Mouse (Mus musculus): ENCODE data around the gene Cps1.

Cps1 gene

DNA sequence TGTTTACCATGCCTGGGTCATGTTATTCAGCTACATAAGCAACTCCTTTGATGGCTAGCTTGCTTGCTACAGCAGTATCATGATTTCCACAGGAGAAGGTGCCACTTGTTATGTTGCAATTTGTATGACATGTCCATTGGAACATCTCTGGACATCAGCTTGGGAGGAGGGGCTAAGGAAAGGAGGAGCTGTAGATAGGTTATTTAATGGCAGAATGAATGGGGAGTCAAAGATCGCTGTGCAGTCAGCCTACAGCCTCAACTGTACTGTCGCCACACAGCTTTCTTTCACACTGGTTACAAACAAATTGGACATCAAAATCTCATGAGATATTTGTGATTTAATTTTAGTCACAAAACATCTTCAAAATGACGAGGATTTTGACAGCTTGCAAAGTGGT lies at the start of gene Cps1:
Cps1 (plus strand) TSS at position 230 of the 400 bp plus-strand sequence.
- no peak for DNase-seq (ENCODE audit: low spot score in 2 of 2)

DNA sequence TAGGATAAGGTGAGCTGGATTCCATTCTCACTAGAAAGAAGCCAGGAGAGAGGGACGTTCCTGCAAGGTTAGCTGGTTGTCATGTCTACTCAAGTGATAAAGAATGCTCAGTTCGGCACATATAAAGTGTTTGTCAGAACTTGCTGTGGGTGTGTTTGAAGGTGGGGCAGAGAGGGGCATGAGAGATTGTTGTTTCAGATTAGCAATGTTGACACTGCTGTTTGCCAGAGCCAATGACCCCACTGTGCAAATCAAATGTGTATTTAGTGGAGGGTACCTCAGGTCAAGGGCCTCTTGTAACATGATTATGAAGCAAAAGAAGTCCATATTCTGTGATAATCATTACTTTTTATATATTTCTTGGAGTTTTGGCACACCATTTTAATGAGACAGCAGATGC lies 45.1 kb upstream of the Cps1 start:
- DNase-seq (ENCODE audit: low spot score in 2 of 2) = peak; percentile 21 to 42

GRCm38 (mm10) chr1:67078666-67079065 lies 44.2 kb upstream of the Cps1 start:
- no peak for DNase-seq (ENCODE audit: low spot score in 2 of 2)

DNA sequence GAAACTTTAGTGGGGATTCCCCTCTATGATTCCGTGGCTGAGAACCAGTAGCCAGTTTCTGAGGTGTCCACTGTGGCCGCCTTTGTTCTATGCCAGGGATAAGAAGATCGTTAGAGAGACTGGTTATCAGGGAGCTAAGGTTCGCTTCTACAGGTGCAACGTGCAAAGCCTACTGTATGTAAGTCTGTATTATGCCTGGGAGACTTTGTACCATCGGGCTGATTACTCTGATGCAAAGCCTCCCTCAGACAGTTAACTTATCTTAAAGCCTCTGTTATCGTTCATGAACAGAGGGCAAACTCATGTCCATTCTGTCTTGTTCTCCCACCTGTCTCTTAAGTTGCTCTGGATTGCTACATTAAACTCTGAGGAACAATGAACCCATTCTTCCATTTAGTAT lies 43.7 kb upstream of the Cps1 start:
- no peak for DNase-seq (ENCODE audit: low spot score in 2 of 2)

DNA sequence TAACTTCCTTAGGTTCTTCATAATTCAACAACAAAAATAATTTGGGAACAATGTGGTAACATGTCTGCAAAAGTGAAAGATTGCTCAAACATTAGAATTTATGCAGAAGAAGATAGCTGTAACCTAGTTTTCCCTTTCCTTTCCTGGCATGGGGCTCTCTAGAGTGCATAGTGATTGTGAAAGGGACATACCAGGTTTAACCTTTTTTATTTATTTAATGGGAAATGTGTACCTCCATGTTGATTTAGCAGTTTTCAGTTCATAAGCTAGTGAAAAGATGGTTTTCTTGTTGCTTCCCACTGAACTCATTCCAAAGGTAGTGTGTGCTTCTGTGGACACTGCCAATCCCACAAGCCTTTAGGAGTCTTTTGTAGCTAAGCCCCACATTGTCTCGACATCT lies 30.4 kb upstream of the Cps1 start:
- DNase-seq (ENCODE audit: low spot score in 2 of 2) = no peak

DNA sequence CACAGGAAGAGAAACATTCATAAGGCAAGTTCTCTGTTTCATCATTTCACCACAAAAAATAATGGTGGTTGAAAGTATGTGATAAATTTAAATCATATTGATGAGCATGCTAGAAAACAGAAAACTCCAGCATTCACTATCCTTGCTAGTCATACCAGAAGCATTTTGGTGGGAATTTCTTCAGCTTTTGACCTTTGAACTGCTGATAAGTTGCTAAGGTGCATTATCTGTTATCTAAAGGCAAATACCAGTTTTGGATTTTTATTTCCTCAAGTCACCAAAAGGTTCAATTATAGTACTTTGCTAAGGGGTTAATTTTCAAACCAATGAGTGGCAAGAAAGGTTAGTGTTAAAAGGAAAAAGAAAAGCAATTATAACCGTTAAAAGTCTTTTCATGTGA lies 23.6 kb upstream of the Cps1 start:
- DNase-seq (ENCODE audit: low spot score in 2 of 2) = no peak

DNA sequence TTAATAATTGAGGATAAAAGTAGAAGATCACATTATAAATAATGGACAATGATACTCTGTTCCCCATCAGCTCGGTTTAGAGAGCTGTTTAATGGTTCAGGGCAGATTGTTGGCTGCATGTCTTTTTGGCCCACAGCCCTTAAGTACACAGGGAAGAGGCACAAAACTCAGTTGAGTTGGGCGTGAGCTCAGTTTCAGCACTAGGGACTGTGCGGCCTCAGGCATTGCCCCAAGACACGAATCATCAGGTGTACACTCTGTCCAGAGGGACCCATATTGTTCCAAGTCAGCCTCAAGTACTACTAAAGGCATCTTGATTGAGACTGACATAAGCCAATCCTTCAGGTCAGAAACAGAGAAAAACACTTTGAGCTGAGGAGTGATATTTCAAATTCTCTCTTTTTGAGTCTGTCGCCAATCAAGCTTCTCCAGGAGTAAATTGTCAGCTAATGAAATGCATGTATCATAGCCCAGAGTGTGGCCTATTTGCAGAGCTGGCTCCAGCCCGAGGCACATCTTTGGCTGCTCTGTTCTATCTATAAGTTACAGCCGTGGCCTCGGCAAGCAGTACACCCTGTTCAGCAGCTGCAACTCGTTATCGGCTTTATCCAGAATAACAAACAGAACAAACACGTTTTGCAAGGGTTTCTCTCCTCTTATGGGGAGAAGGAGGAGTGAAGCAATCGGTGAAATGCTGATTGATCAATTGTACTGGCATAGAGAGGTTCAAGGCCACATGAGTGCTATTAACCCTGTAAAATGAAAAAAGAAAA lies 19.2 kb upstream of the Cps1 start:
- peak in 1 of 2 experiments; percentile 12 for DNase-seq (ENCODE audit: low spot score in 2 of 2)

DNA sequence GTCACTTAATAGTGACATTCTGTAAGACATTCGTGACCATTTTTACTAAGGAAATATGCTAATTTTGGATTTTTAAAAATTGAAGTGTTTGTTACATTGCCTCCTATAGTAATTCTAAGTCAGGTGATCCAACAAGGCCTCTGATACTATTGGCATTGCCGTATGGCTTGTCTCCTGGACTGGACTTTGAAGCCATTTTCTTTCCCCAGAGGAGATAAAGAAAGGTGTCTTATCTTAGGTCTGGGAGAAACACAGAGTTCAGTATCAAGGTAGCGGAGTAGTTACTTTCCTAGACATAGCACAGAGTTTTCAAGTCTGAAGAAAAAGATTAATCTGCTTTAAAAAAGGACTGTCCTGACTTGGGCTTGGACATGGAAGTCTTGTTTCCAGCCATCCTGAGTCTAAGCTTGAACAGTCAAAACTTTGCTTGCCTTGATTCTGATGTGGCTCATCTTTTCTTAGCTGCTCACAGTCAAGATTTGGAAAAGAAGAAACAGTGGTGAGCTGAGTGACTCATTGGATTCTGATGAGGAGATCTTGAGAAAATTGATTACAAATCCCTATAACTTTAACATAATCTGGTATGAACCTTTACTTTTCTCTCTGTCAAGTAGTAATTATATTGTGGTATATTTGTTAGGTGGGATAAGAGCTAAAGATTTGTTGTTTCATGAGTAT lies 11.1 kb upstream of the Cps1 start:
- DNase-seq (ENCODE audit: low spot score in 2 of 2) = no peak

- DNase-seq (ENCODE audit: low spot score in 2 of 2) = no peak
These were observed 9.3 kb upstream of the Cps1 start for GRCm38 (mm10) chr1:67113343-67114030.

DNA sequence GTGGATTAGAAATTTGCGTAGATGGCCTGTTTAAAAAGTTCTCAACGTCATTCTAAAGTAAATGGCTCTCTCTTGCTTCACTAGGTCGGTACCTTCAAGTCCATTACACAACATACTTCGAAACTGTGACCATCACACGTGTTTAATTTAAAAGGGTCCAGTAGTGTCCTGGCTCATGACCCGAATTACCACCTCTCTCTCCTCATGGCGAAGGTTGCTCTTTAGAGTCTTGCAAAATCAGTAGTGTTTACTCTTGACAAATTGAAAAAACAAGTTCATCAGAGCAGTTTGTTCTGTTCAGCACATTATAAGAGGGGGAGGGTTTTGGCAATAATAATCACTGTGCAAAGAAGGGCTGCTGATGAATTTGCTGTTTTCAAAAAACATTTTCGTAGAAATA lies 6.3 kb upstream of the Cps1 start:
- DNase-seq (ENCODE audit: low spot score in 2 of 2) = no peak

GRCm38 (mm10) chr1:67117778-67118177 lies 5.0 kb upstream of the Cps1 start:
- no peak for DNase-seq (ENCODE audit: low spot score in 2 of 2)

- no peak for DNase-seq (ENCODE audit: low spot score in 2 of 2)
These were observed 2.6 kb downstream of the Cps1 start for GRCm38 (mm10) chr1:67125433-67125832.

GRCm38 (mm10) chr1:67143939-67144338 lies 21.1 kb downstream of the Cps1 start:
- no peak for DNase-seq (ENCODE audit: low spot score in 2 of 2)

DNA sequence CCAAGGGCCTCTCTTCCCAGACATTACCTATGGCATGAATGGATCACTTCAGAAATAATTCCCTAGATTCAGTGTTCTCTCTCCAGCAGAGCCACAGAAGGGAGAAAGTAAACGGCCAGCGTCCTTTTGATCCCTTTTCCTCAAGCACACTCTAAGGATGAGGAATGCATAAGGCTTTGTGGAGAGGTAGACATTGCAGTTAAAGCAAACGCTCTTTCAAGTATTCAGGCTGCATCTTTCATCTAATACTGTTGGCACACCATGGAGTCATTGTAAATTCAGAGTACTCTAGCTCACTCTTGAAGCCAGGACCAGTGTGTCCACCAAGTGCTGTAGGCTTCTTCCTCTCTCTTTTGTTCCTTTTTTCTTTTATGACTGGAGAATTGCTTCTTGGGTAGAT lies 28.4 kb downstream of the Cps1 start:
- no peak for DNase-seq (ENCODE audit: low spot score in 2 of 2)

DNA sequence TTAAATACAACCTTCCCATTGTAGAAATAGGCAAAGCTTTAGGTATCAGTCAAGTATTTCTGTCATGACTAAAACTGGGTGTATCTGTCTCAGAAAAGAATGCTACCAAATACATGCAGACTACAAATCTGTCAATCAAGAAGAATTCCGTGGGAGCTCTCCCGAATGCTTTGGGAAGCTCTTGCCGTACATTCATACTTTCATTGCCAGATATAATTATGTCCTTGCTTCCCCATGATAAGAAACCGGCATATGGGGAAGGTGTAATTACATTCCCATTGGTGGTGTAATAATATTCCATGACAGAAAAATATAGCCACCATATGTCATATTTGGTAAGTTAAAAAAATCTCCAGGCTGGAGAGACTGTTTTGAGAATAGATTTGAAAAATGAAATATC lies 44.5 kb downstream of the Cps1 start:
- no peak for DNase-seq (ENCODE audit: low spot score in 2 of 2)

GRCm38 (mm10) chr1:67181165-67181564 lies 58.3 kb downstream of the Cps1 start:
- peak; percentile 9 to 24 for DNase-seq (ENCODE audit: low spot score in 2 of 2)

GRCm38 (mm10) chr1:67182201-67182600 lies 59.4 kb downstream of the Cps1 start:
- DNase-seq (ENCODE audit: low spot score in 2 of 2) = no peak

GRCm38 (mm10) chr1:67183532-67183931 lies 60.7 kb downstream of the Cps1 start:
- no peak for DNase-seq (ENCODE audit: low spot score in 2 of 2)

- DNase-seq (ENCODE audit: low spot score in 2 of 2) = no peak
These were observed 61.3 kb downstream of the Cps1 start for GRCm38 (mm10) chr1:67184134-67184533.

- DNase-seq (ENCODE audit: low spot score in 2 of 2) = no peak
These were observed 74.5 kb downstream of the Cps1 start for GRCm38 (mm10) chr1:67197335-67197734.

DNA sequence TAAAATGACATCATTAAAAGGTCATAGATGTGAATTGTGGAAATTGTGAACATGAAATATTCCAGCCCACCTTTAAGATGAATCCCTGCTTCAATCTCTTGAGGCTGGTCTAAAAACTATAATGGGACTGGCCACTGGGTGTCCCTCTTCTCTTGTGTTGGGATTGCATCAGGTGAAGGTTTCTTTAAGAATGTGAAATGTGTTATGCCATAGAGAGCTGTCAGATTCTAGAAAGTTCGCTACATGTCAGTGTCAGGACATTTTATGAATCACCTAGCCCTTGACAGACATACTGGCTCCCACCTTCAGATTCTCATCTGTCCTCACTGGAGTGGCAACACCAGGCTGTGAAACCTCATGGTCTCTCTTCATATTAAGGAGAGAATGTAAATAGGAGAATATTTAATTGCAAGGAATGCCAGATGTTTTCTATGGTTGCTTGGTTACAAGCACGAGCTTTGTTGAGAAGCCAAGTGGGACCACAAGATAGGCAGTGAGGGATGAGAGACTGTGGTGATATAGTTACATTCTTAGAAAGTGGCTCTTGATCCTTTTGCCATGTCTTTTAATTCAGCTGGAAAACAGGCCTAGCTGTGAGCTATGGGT lies 95.6 kb downstream of the Cps1 start:
- peak in 1 of 2 experiments; percentile 8 for DNase-seq (ENCODE audit: low spot score in 2 of 2)

DNA sequence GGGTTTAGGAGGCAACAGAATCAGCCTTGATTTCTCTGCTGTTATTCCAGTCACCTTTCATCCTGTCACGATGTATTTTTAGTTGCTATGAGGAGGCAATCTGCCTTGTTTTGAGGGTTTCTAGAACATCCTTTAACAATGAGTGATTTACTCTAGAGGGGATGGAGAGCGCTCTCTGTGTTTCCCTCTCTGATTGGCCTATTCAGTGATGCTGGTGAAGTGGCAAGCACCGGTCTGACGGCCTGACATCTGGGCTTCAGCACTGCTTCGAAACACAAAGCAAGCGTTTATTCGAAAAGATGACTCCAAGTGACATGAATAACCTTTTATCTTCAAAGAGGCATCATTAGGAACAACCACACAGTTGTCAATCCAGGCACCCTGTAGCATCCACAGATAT lies 100.8 kb downstream of the Cps1 start:
- DNase-seq (ENCODE audit: low spot score in 2 of 2) = no peak
